Mouse (Mus musculus) midbrain, embryonic 14.5 days (tissue): ENCODE data around the gene A930004D18Rik. TPM values are rescaled to one million over a fixed set of nuclear protein-coding genes. Genes with fewer than 3 reads are reported as not detected.
A peak's percentile ranks its signal among the peaks of the same experiment; 100 is the strongest.

Experiments
- ATAC-seq: fragments of 200-750 bp; cut with Nextera tagmentation; 2 replicates; pipeline ENCODE4 v1.8.0; 2017; ENCODE audit warnings: moderate number of reproducible peaks, moderate library complexity; ENCODE audit not compliant: low FRiP score, low TSS enrichment
- DNase-seq: peaks from one replicate; pipeline ENCODE4 v3.0.0-alpha.2; 2015
- H3K27ac ChIP-seq: fragments of 300-500 bp; sonication (generic); replicated peaks from 2 replicates; pipeline ENCODE4 v1.5.1; 2014; ENCODE audit warnings: mild to moderate bottlenecking, low read depth, low read length, moderate library complexity
- H3K27me3 ChIP-seq: fragments of 300-500 bp; sonication (generic); 2 replicates; pipeline ENCODE4 v1.6.1; 2014; ENCODE audit warnings: low read length, control low read depth, mixed read lengths; ENCODE audit not compliant: control insufficient read depth, insufficient read depth
- H3K36me3 ChIP-seq: fragments of 300-500 bp; sonication (generic); 2 replicates; pipeline ENCODE4 v1.6.1; 2014; ENCODE audit warnings: low read length, control low read depth; ENCODE audit not compliant: control insufficient read depth, insufficient read depth
- H3K4me1 ChIP-seq: fragments of 300-500 bp; sonication (generic); 2 replicates; pipeline ENCODE4 v1.6.1; 2014; ENCODE audit warnings: mild to moderate bottlenecking, antibody characterized with exemption, low read length, control low read depth; ENCODE audit not compliant: control insufficient read depth, insufficient read depth
- H3K4me2 ChIP-seq: fragments of 300-500 bp; sonication (generic); 2 replicates; pipeline ENCODE4 v1.6.1; 2014; ENCODE audit warnings: mild to moderate bottlenecking, low read length, moderate library complexity
- H3K4me3 ChIP-seq: fragments of 300-500 bp; sonication (generic); replicated peaks from 2 replicates; pipeline ENCODE4 v1.5.1; 2014; ENCODE audit warnings: low read depth, low read length
- H3K9ac ChIP-seq: fragments of 300-500 bp; sonication (generic); replicated peaks from 2 replicates; pipeline ENCODE4 v1.6.1; 2014; ENCODE audit warnings: mild to moderate bottlenecking, low read length, moderate library complexity
- H3K9me3 ChIP-seq: fragments of 300-500 bp; sonication (generic); 2 replicates; pipeline ENCODE4 v1.6.1; 2016; ENCODE audit warnings: low read length, control low read depth, mixed read lengths; ENCODE audit not compliant: control insufficient read depth
- whole genome bisulfite sequencing: fragments of 180-500 bp; shearing (Covaris S2); extraction: QIAGEN DNeasy Blood & Tissue Kit; methylation state at CpG from one replicate; pipeline ENCODE4 v1.1.7; 2014; 5-methylcytosine and 5-hydroxymethylcytosine counted together
- polyA plus RNA-seq: library from polyadenylated mRNA; unstranded; fragments of >200 nt; fragmentation: Nextera tagmentation; extraction: Ambion mirVana; gene quantifications from 2 replicates; pipeline ENCODE4 v1.2.1, GENCODE M21; 2014

The A930004D18Rik gene
- 7.9 and 9.2 TPM in 2 replicates for polyA plus RNA-seq

GRCm38 (mm10) chr2:18037491-18037890, at the start of gene A930004D18Rik:
A930004D18Rik (minus strand) TSS chr2:18037737.
- DNase-seq (peak; percentile 15), ATAC-seq (no peak)
- no peaks in the 10 kb centered on the region for H3K9me3 ChIP-seq
- H3K4me2 ChIP-seq, result peak within 1 kb of the TSS; percentile 95
- 63% methylated on average over 2 of the region's 2 CpGs for WGBS
- peaks cover 72% of the 10 kb centered on the region for H3K4me1 ChIP-seq
- H3K27me3 ChIP-seq, result no peaks in the 10 kb centered on the region
- H3K36me3 ChIP-seq, result no peaks in the 10 kb centered on the region
- H3K27ac ChIP-seq, result no peak within 1 kb of the TSS
- no peak within 1 kb of the TSS for H3K9ac ChIP-seq
- no peak within 1 kb of the TSS for H3K4me3 ChIP-seq

DNA sequence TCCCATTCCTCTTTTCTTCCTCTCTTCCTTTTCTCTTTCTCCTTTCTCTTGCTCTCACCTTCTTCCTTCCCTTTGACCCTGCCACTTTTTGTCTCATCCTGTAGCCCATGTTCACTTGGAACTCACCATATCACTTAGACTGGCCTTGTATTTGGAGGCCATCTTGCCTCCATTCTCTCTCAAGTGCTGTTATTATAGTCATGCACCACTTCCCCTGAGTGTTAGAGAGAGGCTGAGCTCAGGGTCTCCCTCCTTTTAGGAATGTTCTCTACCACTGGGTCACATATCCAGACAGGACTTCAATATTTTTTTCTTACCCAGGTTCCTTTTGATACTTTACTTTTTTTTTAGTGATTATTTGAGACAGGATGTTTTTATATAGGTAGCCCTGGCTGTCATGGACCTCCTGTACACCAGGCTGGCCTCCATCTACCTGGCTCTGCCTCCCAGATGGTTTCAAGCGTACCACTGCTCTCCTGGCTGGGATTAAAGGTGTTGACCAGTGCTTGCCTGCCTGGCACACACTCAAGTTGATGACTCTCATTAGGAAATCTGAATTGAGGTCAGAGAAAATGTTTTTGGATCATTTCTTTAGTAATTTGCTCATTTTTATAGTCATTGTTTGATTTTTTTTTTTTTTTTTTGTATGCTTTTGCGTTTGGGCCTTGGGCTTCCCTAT, 42.8 kb upstream of the A930004D18Rik start:
- Histone ChIP-seq H3K4me2 (no peak overlapping the region), H3K9me3 (no peaks in the 10 kb centered on the region), H3K27me3 (no peaks in the 10 kb centered on the region), H3K4me1 (no peaks in the 10 kb centered on the region), H3K27ac (no peak overlapping the region), H3K9ac (no peak overlapping the region), H3K36me3 (peaks cover 37% of the 10 kb centered on the region), H3K4me3 (no peak overlapping the region)
- DNase-seq, result no peak
- WGBS, result 88% methylated on average over 2 of the region's 2 CpGs
- no peak for ATAC-seq

DNA sequence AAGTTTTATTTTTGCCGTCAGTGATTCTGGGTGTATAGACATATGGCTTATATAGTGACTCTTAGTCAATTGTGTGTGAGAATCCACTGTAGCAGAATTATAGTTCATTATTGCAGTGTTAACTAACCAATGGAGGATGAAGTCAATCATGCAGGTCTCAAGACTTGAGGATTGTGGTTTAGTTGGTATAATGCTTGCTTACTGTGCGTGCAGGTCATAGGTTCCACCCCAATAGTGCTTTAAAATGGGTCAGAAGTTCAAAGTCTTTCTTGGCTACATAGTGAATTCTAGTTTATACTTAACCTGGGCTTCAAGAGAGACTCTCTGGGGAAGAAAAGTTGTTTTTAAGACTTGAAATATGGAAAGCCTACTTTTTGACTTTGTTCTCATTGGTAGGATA, 34.4 kb upstream of the A930004D18Rik start:
- Histone ChIP-seq H3K36me3 (peaks cover 39% of the 10 kb centered on the region), H3K27ac (no peak overlapping the region), H3K27me3 (no peaks in the 10 kb centered on the region), H3K9ac (no peak overlapping the region), H3K9me3 (no peaks in the 10 kb centered on the region), H3K4me1 (no peaks in the 10 kb centered on the region), H3K4me2 (no peak overlapping the region), H3K4me3 (no peak overlapping the region)
- DNase-seq, result no peak
- ATAC-seq, result no peak
- 96% methylated on average over 2 of the region's 2 CpGs for WGBS

GRCm38 (mm10) chr2:18068071-18068796, 30.7 kb upstream of the A930004D18Rik start:
- no peak for DNase-seq
- Histone ChIP-seq H3K4me3 (no peak overlapping the region), H3K9me3 (no peaks in the 10 kb centered on the region), H3K9ac (no peak overlapping the region), H3K4me1 (peaks cover 8% of the 10 kb centered on the region), H3K27ac (no peak overlapping the region), H3K27me3 (no peaks in the 10 kb centered on the region), H3K36me3 (peaks cover 22% of the 10 kb centered on the region), H3K4me2 (no peak overlapping the region)
- WGBS, result 79% methylated on average over 4 of the region's 4 CpGs
- ATAC-seq, result no peak

GRCm38 (mm10) chr2:18066436-18066835, 28.9 kb upstream of the A930004D18Rik start:
- H3K9me3 ChIP-seq, result no peaks in the 10 kb centered on the region
- no peak for ATAC-seq
- peak overlapping the region; percentile 86 for H3K4me2 ChIP-seq
- H3K27me3 ChIP-seq, result no peaks in the 10 kb centered on the region
- H3K4me1 ChIP-seq, result peaks cover 8% of the 10 kb centered on the region
- no peak overlapping the region for H3K27ac ChIP-seq
- H3K4me3 ChIP-seq, result no peak overlapping the region
- no peak overlapping the region for H3K9ac ChIP-seq
- DNase-seq, result no peak
- H3K36me3 ChIP-seq, result peaks cover 10% of the 10 kb centered on the region

GRCm38 (mm10) chr2:18065708-18066030, 28.1 kb upstream of the A930004D18Rik start:
- ATAC-seq (no peak; the same call in 1 of the 2 replicates), DNase-seq (no peak)
- Histone ChIP-seq H3K4me2 (peak overlapping the region; percentile 86), H3K27ac (peak overlapping the region; percentile 100), H3K4me3 (peak overlapping the region; percentile 81), H3K27me3 (no peaks in the 10 kb centered on the region), H3K9ac (peak overlapping the region; percentile 92), H3K36me3 (peaks cover 10% of the 10 kb centered on the region), H3K4me1 (peaks cover 8% of the 10 kb centered on the region), H3K9me3 (no peaks in the 10 kb centered on the region)
- 2% methylated on average over 6 of the region's 6 CpGs for WGBS

- ATAC-seq, result peak; percentile 74
- H3K36me3 ChIP-seq, result peaks cover 10% of the 10 kb centered on the region
- under 1% methylated on average over 54 of the region's 85 CpGs for WGBS
Measured at GRCm38 (mm10) chr2:18064941-18065707, 27.6 kb upstream of the A930004D18Rik start.

DNA sequence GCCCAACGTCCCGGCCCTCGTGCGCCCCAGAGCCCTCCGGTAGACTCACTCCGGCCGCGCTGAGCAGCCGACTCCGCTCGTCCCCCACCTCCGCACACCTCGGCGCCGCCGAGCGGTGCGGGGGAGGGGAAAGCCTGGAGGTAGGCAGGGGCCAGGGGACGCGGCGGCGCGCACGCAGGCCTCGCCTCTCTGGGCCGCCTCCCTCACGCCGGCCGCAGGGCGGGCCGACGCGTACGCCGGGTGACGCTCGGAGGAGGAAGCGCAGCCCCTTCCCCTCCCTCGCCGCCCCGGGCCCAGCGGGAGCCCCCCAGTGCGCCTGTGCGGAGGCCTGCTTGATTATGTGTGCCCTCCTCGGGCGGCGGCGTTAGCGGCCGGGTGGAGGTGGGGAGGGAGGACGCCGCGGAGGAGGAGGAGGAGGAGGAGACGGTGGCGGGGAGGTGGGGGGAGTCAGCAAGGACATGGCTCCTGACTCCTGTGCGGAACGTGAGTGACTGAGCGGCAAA, 26.9 kb upstream of the A930004D18Rik start:
- peaks cover 10% of the 10 kb centered on the region for H3K36me3 ChIP-seq
- no peaks in the 10 kb centered on the region for H3K9me3 ChIP-seq
- under 1% methylated on average over 36 of the region's 58 CpGs for WGBS
- peak overlapping the region; percentile 86 for H3K4me2 ChIP-seq
- peak; percentile 95 for ATAC-seq
- H3K27ac ChIP-seq, result peak overlapping the region; percentile 100
- DNase-seq, result peak; percentile 97
- peak overlapping the region; percentile 81 for H3K4me3 ChIP-seq
- H3K27me3 ChIP-seq, result no peaks in the 10 kb centered on the region
- peak overlapping the region; percentile 92 for H3K9ac ChIP-seq
- H3K4me1 ChIP-seq, result peaks cover 8% of the 10 kb centered on the region

More at GRCm38 (mm10) chr2:18064941-18065707, 27.6 kb upstream of the A930004D18Rik start:
- H3K27me3 ChIP-seq, result no peaks in the 10 kb centered on the region
- H3K27ac ChIP-seq, result peak overlapping the region; percentile 100
- peaks cover 8% of the 10 kb centered on the region for H3K4me1 ChIP-seq
- H3K9me3 ChIP-seq, result no peaks in the 10 kb centered on the region
- DNase-seq, result peak; percentile 85
- H3K4me2 ChIP-seq, result peak overlapping the region; percentile 86
- peak overlapping the region; percentile 81 for H3K4me3 ChIP-seq
- peak overlapping the region; percentile 92 for H3K9ac ChIP-seq
